Mouse (Mus musculus) Patski (cell line): ENCODE measurements around the gene Gm20458. TPM values are rescaled to one million over a fixed set of nuclear protein-coding genes. Genes with fewer than 3 reads are reported as not detected.

Experiments
- ATAC-seq: fragments of 100-300 bp; one replicate; pipeline ENCODE4 v1.8.0; 2021
- CTCF ChIA-PET: fragments of 350-600 bp; sonication (Branson Sonifier 250); formaldehyde crosslinking; loops from one replicate; lab custom pipeline; 2022; ENCODE audit warnings: inconsistent platforms; lab: Charles Lee
- POLR2A ChIA-PET: fragments of 350-600 bp; sonication (Branson Sonifier 250); formaldehyde crosslinking; loops from one replicate; lab custom pipeline; 2022; ENCODE audit warnings: antibody characterized with exemption, inconsistent platforms; lab: Charles Lee
- DNase-seq: peaks from one replicate; pipeline ENCODE4 v3.0.0-alpha.2; 2011; ENCODE audit warnings: low read depth, low spot score
- H3K27me3 ChIP-seq: fragments of 371-371 bp; one replicate; pipeline ENCODE4 v1.5.1; 2021
- CTCF ChIP-seq: fragments of 100-300 bp; IDR thresholded peaks from one replicate; pipeline ENCODE4 v1.5.1; 2021
- in situ Hi-C: fragments of 300-500 bp; cut with MboI; formaldehyde crosslinking; loops from 3 replicates; pipeline ENCODE4 v1.11.1; 2018; ENCODE audit warnings: low pct_unique_long_range_greater_than_20kb, mixed read lengths
- polyA plus RNA-seq: library from polyadenylated mRNA; unstranded; gene quantifications from one replicate; pipeline ENCODE4 v1.2.3, GENCODE M21; 2021

The Gm20458 gene
- polyA plus RNA-seq, 1 experiment from 2014 or later: 18.5 TPM

DNA sequence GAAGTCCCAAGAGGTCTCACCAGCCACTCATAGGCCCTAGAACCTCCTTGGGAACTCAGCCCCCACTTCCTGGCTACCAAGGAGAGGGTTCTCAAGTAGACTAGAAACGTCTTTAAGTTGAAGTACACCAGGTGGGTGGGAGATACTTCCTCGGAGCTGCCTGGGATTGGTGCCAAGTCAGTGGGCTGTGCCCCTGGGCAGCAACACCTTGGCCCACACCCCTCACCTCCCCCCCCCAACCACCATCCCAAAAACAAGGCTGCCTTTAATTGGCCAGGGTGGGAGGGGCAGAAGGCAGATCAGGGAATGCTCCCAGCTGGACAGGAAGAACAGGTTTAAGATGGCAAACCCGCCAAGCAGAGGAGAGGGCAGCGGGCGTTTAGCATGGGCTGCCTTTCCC lies 20.5 kb upstream of the Gm20458 start:
- POLR2A ChIA-PET: interaction anchor here (0.6 to 9.4 kb wide), 8 partner anchors 8 to 46 kb away, joined by 3 to 110 read pairs (median 4); partner anchors contain the start of genes Dbndd2 and Sys1
- no peak for ATAC-seq
- no peak for DNase-seq
- H3K27me3 ChIP-seq: no peaks in the 10 kb centered on the region
- in situ Hi-C loops: no loop called here
- no peak for TF ChIP-seq CTCF
- CTCF ChIA-PET: interaction anchor here (1.0 to 5.2 kb wide), 4 partner anchors 8 to 23 kb away, joined by 3 to 18 read pairs (median 6); no protein-coding TSS in a partner anchor

DNA sequence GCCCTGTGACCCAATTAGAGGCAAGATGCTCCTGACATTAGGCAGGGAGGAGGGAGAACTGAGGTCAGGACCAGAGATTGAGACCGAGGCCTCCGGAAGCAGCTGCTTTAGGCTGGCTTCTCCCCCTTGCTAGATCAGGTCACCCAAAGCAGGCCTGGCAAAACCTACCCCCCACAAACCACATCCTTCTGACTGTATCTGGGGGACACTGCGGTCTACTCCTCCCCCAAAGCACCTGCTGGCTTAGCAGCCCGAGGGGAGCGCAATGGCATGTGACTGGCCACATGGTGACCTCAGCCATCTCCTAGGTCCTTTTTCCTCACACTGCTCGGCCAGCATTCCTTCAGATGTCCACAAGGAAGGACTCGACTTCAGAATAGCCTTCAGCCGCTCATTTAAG lies 19.6 kb upstream of the Gm20458 start:
- DNase-seq (no peak), ATAC-seq (no peak)
- ChIA-PET CTCF (interaction anchor here (1.0 to 5.2 kb wide), 4 partner anchors 11 to 77 kb away, joined by 3 to 18 read pairs (median 4); no protein-coding TSS in a partner anchor), POLR2A (interaction anchor here (1.2 to 9.4 kb wide), 5 partner anchors 9 to 81 kb away, joined by 3 to 110 read pairs (median 5); partner anchors contain the start of gene Sys1)
- no peak for TF ChIP-seq CTCF
- in situ Hi-C loops: no loop called here
- no peaks in the 10 kb centered on the region for H3K27me3 ChIP-seq

DNA sequence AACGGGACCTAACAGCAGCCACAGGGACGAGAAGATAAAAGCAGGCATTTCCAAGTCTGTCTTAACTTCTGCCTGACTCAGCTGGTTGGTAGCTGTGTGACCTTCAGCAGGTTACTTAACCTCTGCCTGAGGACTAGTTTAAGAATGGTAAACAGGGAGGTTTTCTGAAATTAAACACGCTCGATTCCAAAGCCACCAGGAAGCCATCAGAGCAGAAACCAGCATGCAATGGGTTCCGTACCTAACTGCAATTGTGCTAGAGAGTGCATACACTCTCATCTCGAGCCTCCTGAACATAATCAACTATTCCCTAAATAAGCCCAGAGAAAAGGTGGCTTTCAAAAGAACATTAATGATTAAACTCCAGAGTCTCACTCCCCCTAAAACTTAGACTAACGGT lies 19.0 kb upstream of the Gm20458 start:
- no peak for TF ChIP-seq CTCF

DNA sequence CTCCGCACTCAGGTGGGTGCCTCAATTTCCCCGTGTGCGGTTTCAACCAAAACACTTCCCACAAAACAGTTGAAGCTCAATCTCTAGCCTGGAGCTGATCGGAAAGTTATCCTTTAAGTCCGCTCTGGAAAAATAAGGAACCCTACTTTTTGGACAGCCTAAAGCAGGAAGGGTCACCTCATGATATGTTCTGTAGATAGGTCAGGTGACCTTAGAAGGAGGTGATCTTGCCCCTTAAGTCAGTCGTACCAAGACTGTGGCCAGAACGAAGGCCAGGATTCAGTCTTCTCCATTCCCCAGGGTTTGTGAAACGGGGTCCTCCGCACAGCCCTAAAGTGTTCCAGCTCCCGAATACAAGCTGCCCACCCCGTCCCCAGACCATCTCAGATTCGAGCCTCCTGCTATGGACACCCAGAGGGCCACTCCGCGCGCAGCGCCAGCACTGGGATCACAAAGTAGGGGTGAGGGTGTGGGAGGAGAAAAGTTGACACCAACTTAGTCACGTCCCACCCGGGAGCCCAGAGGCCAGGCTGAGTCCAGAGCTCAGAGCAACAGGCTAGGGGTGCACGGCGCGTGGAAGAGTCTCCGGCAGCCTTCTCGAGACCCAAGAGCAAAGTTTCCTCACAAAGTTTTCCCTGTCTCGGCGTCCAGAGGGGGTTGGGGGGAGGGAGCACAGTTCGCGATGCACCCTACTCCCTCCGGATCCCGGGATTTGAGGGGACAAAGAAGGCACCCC lies 18.3 kb upstream of the Gm20458 start:
- H3K27me3 ChIP-seq: no peaks in the 10 kb centered on the region
- ATAC-seq (no peak), DNase-seq (no peak)
- no peak for TF ChIP-seq CTCF
- ChIA-PET POLR2A (interaction anchor here (1.0 to 9.4 kb wide), 6 partner anchors 11 to 79 kb away, joined by 3 to 110 read pairs (median 4); partner anchors contain the start of genes Gm20458 and Sys1), CTCF (interaction anchor here (1.3 to 5.2 kb wide), 4 partner anchors 14 to 76 kb away, joined by 3 to 18 read pairs (median 4); partner anchors contain the start of genes Gm20458 and Sys1)
- in situ Hi-C loops: no loop called here

More for the DNA sequence above, 19.0 kb upstream of the Gm20458 start:
- ChIA-PET POLR2A (interaction anchor here (1.3 to 9.4 kb wide), 4 partner anchors 10 to 80 kb away, joined by 3 to 110 read pairs (median 20); partner anchors contain the start of gene Sys1), CTCF (interaction anchor here (1.3 to 5.2 kb wide), 4 partner anchors 15 to 77 kb away, joined by 3 to 18 read pairs (median 4); partner anchors contain the start of genes Gm20458 and Sys1)
- in situ Hi-C loops: no loop called here
- DNase-seq: no peak
- ATAC-seq: no peak
- H3K27me3 ChIP-seq: no peaks in the 10 kb centered on the region

DNA sequence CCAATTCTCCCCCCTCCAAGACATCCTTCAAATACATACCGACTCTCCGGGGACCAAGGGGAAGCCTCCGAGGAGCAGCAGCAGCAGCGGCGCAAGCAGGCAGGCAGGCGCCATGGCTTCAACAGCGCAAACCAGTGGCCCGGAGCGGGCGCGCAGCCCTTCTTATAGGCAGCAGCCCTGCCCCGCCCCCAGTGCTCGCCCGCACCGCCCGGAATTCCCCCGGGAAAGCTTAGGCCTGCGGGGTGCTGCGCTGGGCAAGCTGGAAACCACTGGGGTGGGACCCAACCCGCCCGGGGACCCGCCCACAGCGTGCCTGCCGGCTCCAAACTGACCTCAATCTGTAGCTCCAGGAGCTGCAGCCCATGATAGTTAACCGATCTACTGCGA lies 17.7 kb upstream of the Gm20458 start:
- CTCF ChIA-PET: interaction anchor here (0.8 to 1.4 kb wide), 3 partner anchors 13 to 18 kb away, joined by 3 read pairs; partner anchors contain the start of genes Gm20458 and Sys1
- in situ Hi-C loops: no loop called here

DNA sequence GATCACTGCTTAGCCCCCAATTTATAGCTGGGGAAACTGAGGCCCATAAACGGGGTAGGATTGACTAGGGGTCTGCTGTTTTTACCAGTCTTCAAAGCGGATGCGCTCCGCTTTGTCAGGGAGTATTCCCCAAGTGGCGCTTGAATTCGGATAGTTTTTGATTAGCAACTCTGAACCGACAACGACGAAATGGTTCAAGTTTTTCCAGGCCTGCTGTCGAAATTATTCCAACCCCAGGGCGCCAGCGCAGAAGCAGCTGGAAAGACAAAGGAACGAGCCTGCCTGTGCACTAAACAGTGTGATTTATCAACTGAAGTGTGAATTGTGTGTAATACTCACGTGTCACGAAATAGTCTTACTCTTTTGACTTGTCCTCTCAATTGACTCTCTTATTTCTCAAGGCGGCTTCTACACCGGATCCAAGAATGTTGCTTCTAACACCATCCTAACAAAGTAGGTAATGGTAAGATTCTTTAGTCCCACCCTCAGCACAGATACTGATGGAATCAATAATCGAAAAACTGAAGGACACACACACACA lies 17.2 kb upstream of the Gm20458 start, which contains the start of gene Sdc4:
Gene Sdc4, minus strand, starts transcription at position 428 of the 541 bp plus-strand sequence.
- no peak for TF ChIP-seq CTCF
- DNase-seq: no peak
- in situ Hi-C loops: no loop called here
- H3K27me3 ChIP-seq: no peaks in the 10 kb centered on the region
- ChIA-PET CTCF (interaction anchor here (0.8 kb wide), 1 partner anchor 13 kb away, joined by 3 read pairs; the partner anchor contains the start of gene Sys1), POLR2A (interaction anchor here (1.0 to 9.4 kb wide), 4 partner anchors 11 to 75 kb away, joined by 3 to 110 read pairs (median 20); partner anchors contain the start of gene Sys1)
- ATAC-seq: no peak

More for the DNA sequence above, 17.7 kb upstream of the Gm20458 start:
- POLR2A ChIA-PET: interaction anchor here (1.0 to 9.4 kb wide), 5 partner anchors 11 to 75 kb away, joined by 3 to 110 read pairs (median 3); partner anchors contain the start of genes Gm20458 and Sys1
- no peaks in the 10 kb centered on the region for H3K27me3 ChIP-seq
- peak; percentile 70 for ATAC-seq
- DNase-seq: no peak
- no peak for TF ChIP-seq CTCF

DNA sequence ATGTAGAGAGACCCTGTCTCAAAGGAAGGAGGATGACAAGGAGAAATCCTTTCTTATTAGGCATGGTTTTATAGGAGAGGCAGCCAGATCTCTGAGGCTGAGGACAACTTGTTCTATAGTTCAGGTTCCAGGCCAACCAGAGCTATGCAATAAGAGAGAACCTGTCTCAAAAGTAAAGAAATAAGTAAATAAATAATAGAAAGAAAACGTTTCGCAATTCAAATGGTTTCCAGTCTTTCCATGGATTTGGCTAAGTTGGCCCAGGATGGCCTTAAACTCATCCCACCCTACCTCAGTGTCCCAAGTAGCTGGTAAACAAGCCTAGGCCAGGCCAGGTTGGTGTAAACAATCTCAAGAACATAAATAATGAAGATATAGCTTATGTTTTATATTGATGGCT lies 16.1 kb upstream of the Gm20458 start:
- no peak for ATAC-seq
- no peak for TF ChIP-seq CTCF
- no peak for DNase-seq
- no peaks in the 10 kb centered on the region for H3K27me3 ChIP-seq
- ChIA-PET POLR2A (interaction anchor here (0.6 to 9.4 kb wide), 2 partner anchors 9 to 47 kb away, joined by 4 to 110 read pairs; partner anchors contain the start of gene Sys1), CTCF (interaction anchor here (0.7 kb wide), 1 partner anchor 86 kb away, joined by 3 read pairs; no protein-coding TSS in a partner anchor)
- in situ Hi-C loops: no loop called here

DNA sequence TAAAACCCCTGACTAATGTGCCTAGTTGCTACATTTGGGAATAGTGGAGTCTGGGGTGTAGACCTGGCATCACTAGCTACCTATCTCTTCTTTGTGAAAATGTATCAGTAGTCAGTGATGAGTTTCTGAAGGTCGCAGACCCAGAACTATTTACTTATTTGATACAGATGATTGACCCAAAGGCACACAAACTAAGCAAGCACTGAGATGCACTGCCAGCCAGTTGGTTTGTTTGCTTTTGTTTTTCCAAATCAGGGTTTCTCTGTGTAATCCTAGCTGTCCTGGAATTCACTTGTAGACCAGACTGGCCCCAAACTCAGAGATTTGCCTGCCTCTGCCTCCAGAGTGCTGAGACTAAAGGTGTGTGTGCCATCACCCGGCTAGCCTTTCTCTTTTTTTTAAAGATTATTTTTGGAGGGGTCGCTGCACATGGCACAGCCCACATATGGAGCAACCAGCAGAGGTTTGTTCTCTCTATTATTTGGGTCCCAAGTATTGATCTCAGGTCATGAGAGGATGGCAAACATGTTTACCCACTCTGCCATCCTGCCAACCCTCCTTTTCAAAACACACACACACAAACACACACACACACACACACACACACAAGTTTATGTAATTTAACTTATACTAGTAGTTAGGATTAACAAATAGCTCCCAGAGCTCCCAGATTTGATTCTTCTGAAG lies 15.2 kb upstream of the Gm20458 start:
- in situ Hi-C loops: no loop called here
- DNase-seq (no peak), ATAC-seq (no peak)
- CTCF ChIA-PET: no interaction called here
- POLR2A ChIA-PET: interaction anchor here (9.4 kb wide), 1 partner anchor 9 kb away, joined by 110 read pairs; the partner anchor contains the start of gene Sys1
- no peak for TF ChIP-seq CTCF
- no peaks in the 10 kb centered on the region for H3K27me3 ChIP-seq

DNA sequence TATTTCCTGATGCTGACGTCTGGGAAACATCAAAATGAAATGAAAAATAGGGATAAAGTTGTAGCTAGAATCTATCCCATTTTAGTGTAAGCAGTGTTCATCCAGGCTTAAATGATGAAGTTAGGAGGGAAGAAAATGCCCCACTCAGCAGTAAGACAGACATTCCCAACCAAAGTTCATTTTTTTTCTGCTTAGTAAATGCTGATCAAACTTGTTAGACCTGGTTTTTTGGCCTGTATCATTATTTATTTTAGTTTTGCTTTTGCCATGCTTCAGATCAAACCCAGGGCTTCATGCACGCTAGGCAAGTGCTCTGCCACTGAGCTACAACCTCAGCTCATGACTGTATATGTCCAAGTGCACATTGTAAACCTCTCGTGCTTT lies 14.7 kb upstream of the Gm20458 start:
- ChIA-PET CTCF (no interaction called here), POLR2A (no interaction called here)
- in situ Hi-C loops: no loop called here
- no peak for ATAC-seq
- no peak for TF ChIP-seq CTCF
- no peaks in the 10 kb centered on the region for H3K27me3 ChIP-seq
- DNase-seq: no peak
